Mouse (Mus musculus) inflammation-experienced regulatory T-cells (primary cell): ENCODE results near the gene Rgs13. TPM values are rescaled to one million over a fixed set of nuclear protein-coding genes. Genes with fewer than 3 reads are reported as not detected.

Source experiments
- polyA plus RNA-seq, 2 experiments: library from polyadenylated mRNA; unstranded; fragments of 100-300 nt; shearing (Covaris generic); gene quantifications; one replicate each; pipeline ENCODE4 v1.2.1; 2017

Rgs13 gene
- not detected for polyA plus RNA-seq

GRCm38 (mm10) chr1:144177166-144177565, at the start of gene Rgs13:
Gene Rgs13, minus strand, starts transcription at chr1:144177372.

Other genes with a start within 250 kb of the Rgs13 start
- 10 to 100 TPM; 43.5 to 50.2 TPM for gene Rgs2, start 173.2 kb downstream of the Rgs13 start, polyA plus RNA-seq
- gene Rgs1, start 71.9 kb upstream of the Rgs13 start, polyA plus RNA-seq, result 100 to 1,000 TPM; 140 to 455 TPM